Mouse (Mus musculus): Measurements from ENCODE around the gene Lenep.

Gene Lenep

GRCm38 (mm10) chr3:89419981-89420380 lies 17.4 kb upstream of the Lenep start:
- DNase-seq (ENCODE audit: low read depth, low spot score) = no peak

- no peak for DNase-seq (ENCODE audit: low read depth, low spot score)
Measured at GRCm38 (mm10) chr3:89419571-89419970, 17.0 kb upstream of the Lenep start.

GRCm38 (mm10) chr3:89418861-89419250 lies 16.3 kb upstream of the Lenep start:
- no peak for DNase-seq (ENCODE audit: low read depth, low spot score)

- peak; percentile 98 for DNase-seq (ENCODE audit: low read depth, low spot score)
Measured at GRCm38 (mm10) chr3:89418170-89418860, 15.7 kb upstream of the Lenep start, which contains the start of the genes Cks1b and Shc1. TSS of gene Cks1b (minus strand) at chr3:89418383. TSS of gene Shc1 (plus strand) at chr3:89418443.

- DNase-seq (ENCODE audit: low read depth, low spot score) = peak; percentile 94
Measured at GRCm38 (mm10) chr3:89417840-89418169, 15.2 kb upstream of the Lenep start.

- no peak for DNase-seq (ENCODE audit: low read depth, low spot score)
Measured at GRCm38 (mm10) chr3:89417131-89417530, 14.5 kb upstream of the Lenep start.

- DNase-seq (ENCODE audit: low read depth, low spot score) = no peak
Measured at GRCm38 (mm10) chr3:89416158-89416557, 13.6 kb upstream of the Lenep start.

- peak; percentile 100 for DNase-seq (ENCODE audit: low read depth, low spot score)
Measured at GRCm38 (mm10) chr3:89411490-89412393, 9.1 kb upstream of the Lenep start, which contains the start of gene Flad1. TSS of gene Flad1 (minus strand) at chr3:89411870.

- DNase-seq (ENCODE audit: low read depth, low spot score) = no peak
Measured at GRCm38 (mm10) chr3:89410864-89411263, 8.3 kb upstream of the Lenep start.

GRCm38 (mm10) chr3:89409701-89410100 lies 7.1 kb upstream of the Lenep start:
- DNase-seq (ENCODE audit: low read depth, low spot score) = no peak

- DNase-seq (ENCODE audit: low read depth, low spot score) = no peak
Measured at GRCm38 (mm10) chr3:89408448-89408847, 5.9 kb upstream of the Lenep start.

GRCm38 (mm10) chr3:89406887-89407286 lies 4.3 kb upstream of the Lenep start:
- DNase-seq (ENCODE audit: low read depth, low spot score) = no peak

- DNase-seq (ENCODE audit: low read depth, low spot score) = no peak
Measured at GRCm38 (mm10) chr3:89401329-89401728, 1.3 kb downstream of the Lenep start.

GRCm38 (mm10) chr3:89396654-89397005 lies 6.0 kb downstream of the Lenep start:
- DNase-seq (ENCODE audit: low read depth, low spot score) = peak; percentile 88

GRCm38 (mm10) chr3:89395806-89396653 lies 6.6 kb downstream of the Lenep start:
- DNase-seq (ENCODE audit: low read depth, low spot score) = peak; percentile 88

- DNase-seq (ENCODE audit: low read depth, low spot score) = no peak
Measured at GRCm38 (mm10) chr3:89395419-89395805, 7.2 kb downstream of the Lenep start.

- DNase-seq (ENCODE audit: low read depth, low spot score) = peak; percentile 83
Measured at GRCm38 (mm10) chr3:89394894-89395256, 7.7 kb downstream of the Lenep start.

- DNase-seq (ENCODE audit: low read depth, low spot score) = peak; percentile 87
Measured at GRCm38 (mm10) chr3:89394006-89394893, 8.3 kb downstream of the Lenep start, which contains the start of gene Zbtb7b. TSS of gene Zbtb7b (minus strand) at chr3:89394776.

GRCm38 (mm10) chr3:89393605-89394004 lies 9.0 kb downstream of the Lenep start:
- DNase-seq (ENCODE audit: low read depth, low spot score) = peak; percentile 99

- DNase-seq (ENCODE audit: low read depth, low spot score) = peak; percentile 75
Measured at GRCm38 (mm10) chr3:89392871-89393311, 9.7 kb downstream of the Lenep start.
